35 mouse cellular contexts compared by ENCODE assay signal in genomic region chr12:87195069-87195468, GRCm38 (mm10). TPM values are rescaled to one million over a fixed set of nuclear protein-coding genes. Genes with fewer than 3 reads are reported as not detected.
"Had no signal": no experiment of that assay in that cellular context is flagged by ENCODE, and none has a peak within 500 bp of the region (broad histone marks: within the 10 kb centered on the region; RNA-seq: fewer than 3 reads in every experiment).

No protein-coding gene starts in this region.

- H3K27me3 ChIP-seq: heart, embryonic 12.5 days; heart, embryonic 13.5 days; heart, embryonic 15.5 days; hindbrain, embryonic 12.5 days; hindbrain, embryonic 13.5 days; hindbrain, embryonic 15.5 days; intestine, embryonic 15.5 days; kidney, embryonic 15.5 days had no signal

- H3K4me3 ChIP-seq: heart, embryonic 12.5 days; heart, embryonic 13.5 days; heart, embryonic 15.5 days; hindbrain, embryonic 10.5 days; hindbrain, embryonic 12.5 days; hindbrain, embryonic 13.5 days; hindbrain, embryonic 15.5 days; intestine, embryonic 15.5 days; kidney, embryonic 15.5 days; layer of hippocampus, adult 2 months; left cerebral cortex, adult 2 months had no signal

- H3K4me2 ChIP-seq: heart, embryonic 11.5 days; heart, embryonic 12.5 days; heart, embryonic 13.5 days; heart, embryonic 15.5 days; hindbrain, embryonic 12.5 days; hindbrain, embryonic 13.5 days; hindbrain, embryonic 14.5 days; hindbrain, embryonic 15.5 days; intestine, embryonic 15.5 days; kidney, embryonic 15.5 days had no signal

- H3K9ac ChIP-seq: heart, embryonic 12.5 days; heart, embryonic 13.5 days; heart, embryonic 15.5 days; hindbrain, embryonic 12.5 days; hindbrain, embryonic 13.5 days; hindbrain, embryonic 14.5 days; hindbrain, embryonic 15.5 days; intestine, embryonic 15.5 days; kidney, embryonic 15.5 days had no signal

- H3K9me3 ChIP-seq: heart, embryonic 12.5 days; heart, embryonic 13.5 days; heart, embryonic 15.5 days; hindbrain, embryonic 10.5 days; hindbrain, embryonic 12.5 days; hindbrain, embryonic 13.5 days; hindbrain, embryonic 15.5 days; intestine, embryonic 15.5 days; kidney, embryonic 15.5 days had no signal

- ATAC-seq: hindbrain, embryonic 16.5 days; hindbrain, postnatal 0 days; inflammation-experienced regulatory T-cells, adult 6 months; intestine, embryonic 15.5 days; intestine, embryonic 16.5 days; intestine, postnatal 0 days had no signal

- H3K36me3 ChIP-seq: heart, embryonic 12.5 days; heart, embryonic 13.5 days; heart, embryonic 15.5 days; hindbrain, embryonic 10.5 days; hindbrain, embryonic 12.5 days; hindbrain, embryonic 13.5 days; hindbrain, embryonic 15.5 days; intestine, embryonic 15.5 days; kidney, embryonic 15.5 days had no signal

- H3K27ac ChIP-seq: heart, embryonic 13.5 days; heart, embryonic 15.5 days; hindbrain, embryonic 10.5 days; hindbrain, embryonic 12.5 days; hindbrain, embryonic 13.5 days; hindbrain, embryonic 14.5 days; hindbrain, embryonic 15.5 days; hindbrain, postnatal 0 days; intestine, embryonic 15.5 days; kidney, embryonic 15.5 days; kidney, postnatal 0 days; layer of hippocampus, adult 2 months; left cerebral cortex, adult 2 months had no signal

- H3K4me1 ChIP-seq: intestine, embryonic 15.5 days had no signal

- DNase-seq: heart, postnatal 10 days; heart, postnatal 14 days; heart, postnatal 36 days; heart, postnatal 4 days; kidney, adult 11 months; kidney, adult 18-20 months; kidney, adult 2 months; kidney, adult 8-10 months; kidney, adult 9 months; kidney, postnatal 10 days; kidney, postnatal 14 days; kidney, postnatal 25 days; kidney, postnatal 36 days; kidney, postnatal 4 days; layer of hippocampus, adult 9-11 months; layer of hippocampus, postnatal 36 days had no signal

RNA-seq across cellular contexts. Expression of gene Samd15, which starts 4.5 kb away (rescaled TPM):
- total RNA-seq: heart, postnatal 36 days had no signal
- polyA plus RNA-seq: kidney, adult 2 months had no signal

RNA-seq across cellular contexts. Expression of gene Noxred1, which starts 43.5 kb away (rescaled TPM):
- polyA plus RNA-seq: kidney, postnatal 0 days had no signal
